Mouse (Mus musculus): ENCODE measurements around the gene Tctex1d2. TPM values are rescaled to one million over a fixed set of nuclear protein-coding genes. Genes with fewer than 3 reads are reported as not detected.

The Tctex1d2 gene
- polyA plus RNA-seq, 1 experiment: 1.4 TPM

- WGBS: under 1% methylated on average over 28 of the region's 28 CpGs
- 0 out of 2 replicates have a peak, but pooled peaks cover 2% of the 10 kb centered on the region for H3K36me3 ChIP-seq (ENCODE audit: control insufficient read depth, insufficient read depth, low read length)
- H3K27ac ChIP-seq (ENCODE audit: insufficient read depth, low read depth, low read length): peak overlapping the region; percentile 94
- H3K4me1 ChIP-seq (ENCODE audit: control insufficient read depth, insufficient read depth, insufficient read length, low read length): peaks cover 3% of the 10 kb centered on the region
- TF ChIP-seq CTCF (IDR thresholded peaks at IDR 0.05; ENCODE audit: extremely low read depth, insufficient read length, insufficient replicate concordance, low read depth, low read length) (no peak), POLR2A (IDR thresholded peaks at IDR 0.05; ENCODE audit: low read depth, low read length) (no peak)
- no peaks in the 10 kb centered on the region for H3K27me3 ChIP-seq (ENCODE audit: control insufficient read depth, insufficient read depth, low read length)
- H3K4me3 ChIP-seq (ENCODE audit: low read depth, low read length): peak overlapping the region; percentile 89
Observed at GRCm38 (mm10) chr16:32431047-32431591, 11.6 kb downstream of the Tctex1d2 start.

DNA sequence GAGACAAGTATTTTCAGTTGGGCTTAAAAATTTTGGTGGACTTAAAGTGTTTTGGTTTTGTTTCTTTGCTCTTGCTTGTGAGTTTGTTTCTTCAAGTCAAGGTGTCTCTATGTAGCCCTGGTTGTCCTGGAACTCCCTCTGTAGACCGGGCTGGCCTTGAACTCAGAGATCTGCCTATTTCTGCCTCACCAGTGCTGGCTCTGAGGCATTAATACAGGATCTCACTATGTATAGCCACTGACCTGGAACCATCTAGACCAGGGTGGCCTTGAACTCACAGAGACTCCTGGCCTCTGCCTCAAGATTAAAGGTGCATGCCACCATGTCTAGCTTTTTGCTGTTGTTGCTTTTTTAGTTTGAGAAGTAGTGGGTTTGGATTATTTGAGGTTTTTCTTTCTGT is 12.4 kb downstream of the Tctex1d2 start:
- Histone ChIP-seq H3K27ac (ENCODE audit: insufficient read depth, low read depth, low read length) (no peak overlapping the region), H3K4me1 (ENCODE audit: control insufficient read depth, insufficient read depth, insufficient read length, low read length) (peaks cover 3% of the 10 kb centered on the region), H3K36me3 (ENCODE audit: control insufficient read depth, insufficient read depth, low read length) (0 out of 2 replicates have a peak, but pooled peaks cover 2% of the 10 kb centered on the region), H3K27me3 (ENCODE audit: control insufficient read depth, insufficient read depth, low read length) (no peaks in the 10 kb centered on the region), H3K4me3 (ENCODE audit: low read depth, low read length) (peak overlapping the region; percentile 35; the same call in 1 of the 2 replicates)
- WGBS: 75% methylated on average over 1 of the region's 1 CpGs
- no peak for TF ChIP-seq POLR2A (IDR thresholded peaks at IDR 0.05; ENCODE audit: low read depth, low read length)
- TF ChIP-seq CTCF (IDR thresholded peaks at IDR 0.05; ENCODE audit: extremely low read depth, insufficient read length, insufficient replicate concordance, low read depth, low read length): no peak

DNA sequence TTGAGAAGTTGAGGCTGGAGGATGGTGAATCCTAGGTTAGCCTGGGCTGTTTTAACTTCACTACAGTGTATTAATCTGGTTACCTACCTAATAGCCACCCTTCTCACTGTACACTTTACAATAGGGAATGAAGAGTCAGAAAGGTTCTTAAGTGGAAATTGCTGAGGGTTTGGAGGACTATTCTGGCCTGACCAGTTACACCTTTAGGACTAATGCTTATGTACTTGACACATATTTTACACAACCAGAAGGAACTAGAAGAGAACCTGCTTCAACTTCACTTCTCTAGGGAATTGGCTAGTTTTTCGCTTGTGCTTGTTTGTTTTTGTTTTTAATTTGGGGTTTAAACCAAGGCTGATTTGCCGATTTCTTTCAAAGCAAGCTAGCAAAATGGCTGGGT is 13.6 kb downstream of the Tctex1d2 start:
- Histone ChIP-seq H3K27me3 (ENCODE audit: control insufficient read depth, insufficient read depth, low read length) (no peaks in the 10 kb centered on the region), H3K36me3 (ENCODE audit: control insufficient read depth, insufficient read depth, low read length) (0 out of 2 replicates have a peak, but pooled peaks cover 3% of the 10 kb centered on the region), H3K4me1 (ENCODE audit: control insufficient read depth, insufficient read depth, insufficient read length, low read length) (peaks cover 4% of the 10 kb centered on the region), H3K4me3 (ENCODE audit: low read depth, low read length) (no peak overlapping the region), H3K27ac (ENCODE audit: insufficient read depth, low read depth, low read length) (no peak overlapping the region)
- WGBS: 84% methylated on average over 2 of the region's 2 CpGs
- TF ChIP-seq CTCF (IDR thresholded peaks at IDR 0.05; ENCODE audit: extremely low read depth, insufficient read length, insufficient replicate concordance, low read depth, low read length): no peak
- TF ChIP-seq POLR2A (IDR thresholded peaks at IDR 0.05; ENCODE audit: low read depth, low read length): no peak

DNA sequence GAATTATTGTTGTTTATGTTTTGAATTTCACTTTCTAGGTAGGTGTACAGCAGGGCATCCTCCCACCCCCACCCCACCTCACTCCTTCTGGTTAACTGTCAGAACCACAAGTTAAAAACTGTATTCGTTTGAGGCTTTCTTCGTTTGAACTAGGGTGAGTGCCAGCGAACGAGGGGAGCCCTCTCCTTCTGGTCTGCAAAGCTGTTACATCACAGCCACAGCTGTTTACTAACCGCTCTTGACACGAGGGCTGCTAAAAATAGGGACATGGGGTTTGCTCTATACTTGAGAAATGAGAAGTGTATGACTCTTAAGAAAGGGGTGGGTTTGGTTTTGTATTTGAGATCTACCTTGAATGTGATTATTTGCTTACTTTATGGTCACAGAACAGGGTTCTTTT is 14.6 kb downstream of the Tctex1d2 start:
- WGBS: 52% methylated on average over 6 of the region's 6 CpGs
- Histone ChIP-seq H3K4me3 (ENCODE audit: low read depth, low read length) (no peak overlapping the region), H3K27me3 (ENCODE audit: control insufficient read depth, insufficient read depth, low read length) (no peaks in the 10 kb centered on the region), H3K27ac (ENCODE audit: insufficient read depth, low read depth, low read length) (no peak overlapping the region), H3K36me3 (ENCODE audit: control insufficient read depth, insufficient read depth, low read length) (0 out of 2 replicates have a peak, but pooled peaks cover 3% of the 10 kb centered on the region), H3K4me1 (ENCODE audit: control insufficient read depth, insufficient read depth, insufficient read length, low read length) (peaks cover 6% of the 10 kb centered on the region)
- TF ChIP-seq POLR2A (IDR thresholded peaks at IDR 0.05; ENCODE audit: low read depth, low read length) (no peak), CTCF (IDR thresholded peaks at IDR 0.05; ENCODE audit: extremely low read depth, insufficient read length, insufficient replicate concordance, low read depth, low read length) (no peak)

DNA sequence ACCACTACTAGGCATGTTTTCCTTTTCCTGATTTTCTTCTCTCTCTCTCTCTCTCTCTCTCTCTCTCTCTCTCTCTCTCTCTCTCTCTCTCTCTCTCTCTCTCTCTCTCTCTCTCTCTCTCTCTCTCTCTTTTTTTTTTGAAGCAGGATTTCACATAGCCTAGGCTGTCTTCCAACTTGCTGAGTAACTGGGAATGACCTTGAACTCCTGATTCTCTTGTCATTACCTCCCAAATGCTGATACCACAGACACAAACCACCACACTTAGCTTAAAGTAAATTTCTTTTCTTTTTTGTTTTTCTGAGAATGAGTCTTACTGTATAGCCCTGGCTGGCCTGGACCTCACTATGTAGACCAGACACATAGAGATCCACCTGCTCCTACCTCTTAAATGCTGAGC is 15.2 kb downstream of the Tctex1d2 start:
- 0 out of 2 replicates have a peak, but pooled peaks cover 3% of the 10 kb centered on the region for H3K36me3 ChIP-seq (ENCODE audit: control insufficient read depth, insufficient read depth, low read length)
- TF ChIP-seq CTCF (IDR thresholded peaks at IDR 0.05; ENCODE audit: extremely low read depth, insufficient read length, insufficient replicate concordance, low read depth, low read length) (no peak), POLR2A (IDR thresholded peaks at IDR 0.05; ENCODE audit: low read depth, low read length) (no peak)
- no peak overlapping the region for H3K27ac ChIP-seq (ENCODE audit: insufficient read depth, low read depth, low read length)
- H3K27me3 ChIP-seq (ENCODE audit: control insufficient read depth, insufficient read depth, low read length): no peaks in the 10 kb centered on the region
- peaks cover 6% of the 10 kb centered on the region for H3K4me1 ChIP-seq (ENCODE audit: control insufficient read depth, insufficient read depth, insufficient read length, low read length)
- H3K4me3 ChIP-seq (ENCODE audit: low read depth, low read length): no peak overlapping the region

DNA sequence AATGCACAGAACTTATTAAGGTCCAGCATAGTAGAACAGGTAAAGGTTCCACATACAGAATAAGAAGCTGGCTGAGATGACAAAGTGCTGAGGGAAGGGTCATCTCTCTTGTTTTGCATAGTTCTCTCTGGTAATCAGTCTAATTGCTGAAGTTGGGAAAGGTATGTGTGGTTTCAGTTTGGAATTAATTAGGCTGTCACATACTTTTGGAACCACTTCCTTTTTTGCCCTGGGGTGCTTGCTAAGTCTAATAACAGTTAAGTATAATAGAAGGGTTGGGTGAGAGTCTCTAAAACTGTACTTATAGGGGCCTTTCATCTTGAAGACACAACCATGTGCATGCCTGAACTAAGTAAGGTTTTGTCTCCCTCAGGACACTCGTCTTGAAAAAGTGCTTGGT is 17.2 kb downstream of the Tctex1d2 start:
- H3K27me3 ChIP-seq (ENCODE audit: control insufficient read depth, insufficient read depth, low read length): no peaks in the 10 kb centered on the region

DNA sequence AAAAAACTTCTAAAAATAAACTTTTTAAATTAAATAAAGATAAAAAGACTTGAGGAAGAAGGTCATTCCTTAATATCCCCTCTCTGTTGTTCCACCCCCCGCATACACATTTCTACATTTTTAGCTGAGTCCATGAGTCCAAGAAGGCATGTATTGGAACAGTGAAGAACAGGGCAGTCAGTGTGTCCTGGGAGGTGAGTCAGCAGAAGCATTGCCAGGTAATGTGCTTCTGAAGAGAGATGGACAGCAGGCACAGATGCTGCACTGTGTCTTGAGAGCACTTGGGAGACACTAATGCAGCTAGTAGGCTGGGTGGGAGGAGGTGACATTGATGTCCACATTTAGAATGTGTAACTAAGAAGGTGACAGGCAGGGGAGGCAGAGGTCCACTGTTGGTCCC is 17.8 kb downstream of the Tctex1d2 start:
- Histone ChIP-seq H3K27me3 (ENCODE audit: control insufficient read depth, insufficient read depth, low read length) (no peaks in the 10 kb centered on the region), H3K27ac (ENCODE audit: insufficient read depth, low read depth, low read length) (no peak overlapping the region), H3K4me3 (ENCODE audit: low read depth, low read length) (no peak overlapping the region), H3K36me3 (ENCODE audit: control insufficient read depth, insufficient read depth, low read length) (peaks cover 11% of the 10 kb centered on the region), H3K4me1 (ENCODE audit: control insufficient read depth, insufficient read depth, insufficient read length, low read length) (peaks cover 7% of the 10 kb centered on the region)
- no peak for TF ChIP-seq CTCF (IDR thresholded peaks at IDR 0.05; ENCODE audit: extremely low read depth, insufficient read length, insufficient replicate concordance, low read depth, low read length)
- WGBS: 98% methylated on average over 1 of the region's 1 CpGs

More for the DNA sequence above, 17.2 kb downstream of the Tctex1d2 start:
- Histone ChIP-seq H3K27ac (ENCODE audit: insufficient read depth, low read depth, low read length) (no peak overlapping the region), H3K4me3 (ENCODE audit: low read depth, low read length) (no peak overlapping the region), H3K36me3 (ENCODE audit: control insufficient read depth, insufficient read depth, low read length) (peaks cover 11% of the 10 kb centered on the region), H3K4me1 (ENCODE audit: control insufficient read depth, insufficient read depth, insufficient read length, low read length) (peaks cover 6% of the 10 kb centered on the region)
- 58% methylated on average over 1 of the region's 1 CpGs for WGBS
- no peak for TF ChIP-seq POLR2A (IDR thresholded peaks at IDR 0.05; ENCODE audit: low read depth, low read length)

Data from small intestine, adult 2 months (tissue).